Mouse (Mus musculus) embryonic facial prominence, embryonic 15.5 days (tissue): ENCODE results near the gene Cpox. TPM values are rescaled to one million over a fixed set of nuclear protein-coding genes. Genes with fewer than 3 reads are reported as not detected.

Source experiments
- ATAC-seq: fragments of 200-750 bp; cut with Nextera tagmentation; 2 replicates; pipeline ENCODE4 v1.8.0; 2017; ENCODE audit warnings: low read depth, moderate TSS enrichment; ENCODE audit not compliant: insufficient number of reproducible peaks, low FRiP score, low TSS enrichment
- H3K27ac ChIP-seq: fragments of 300-500 bp; sonication (generic); replicated peaks from 2 replicates; pipeline ENCODE4 v1.5.1; 2015; ENCODE audit warnings: mild to moderate bottlenecking, inconsistent platforms
- H3K27me3 ChIP-seq: fragments of 300-500 bp; sonication (generic); 2 replicates; pipeline ENCODE4 v1.6.1; 2015; ENCODE audit warnings: inconsistent platforms
- H3K36me3 ChIP-seq: fragments of 300-500 bp; sonication (generic); 2 replicates; pipeline ENCODE4 v1.6.1; 2015; ENCODE audit warnings: mild to moderate bottlenecking, inconsistent platforms
- H3K4me1 ChIP-seq: fragments of 300-500 bp; sonication (generic); 2 replicates; pipeline ENCODE4 v1.6.1; 2015; ENCODE audit warnings: inconsistent platforms
- H3K4me2 ChIP-seq: fragments of 300-500 bp; sonication (generic); replicated peaks from 2 replicates; pipeline ENCODE4 v1.6.1; 2015; ENCODE audit warnings: mild to moderate bottlenecking, inconsistent platforms
- H3K4me3 ChIP-seq: fragments of 300-500 bp; sonication (generic); replicated peaks from 2 replicates; pipeline ENCODE4 v1.5.1; 2015; ENCODE audit warnings: mild to moderate bottlenecking, inconsistent platforms
- H3K9ac ChIP-seq: fragments of 300-500 bp; sonication (generic); 2 replicates; pipeline ENCODE4 v1.6.1; 2015; ENCODE audit warnings: inconsistent platforms
- H3K9me3 ChIP-seq: fragments of 300-500 bp; sonication (generic); replicated peaks from 2 replicates; pipeline ENCODE4 v1.6.1; 2016; ENCODE audit warnings: inconsistent platforms
- WGBS: fragments of 180-500 bp; shearing (Covaris S2); methylation state at CpG from one replicate; pipeline ENCODE4 v1.1.7; 2015; 5-methylcytosine and 5-hydroxymethylcytosine counted together
- polyA plus RNA-seq: library from polyadenylated mRNA; unstranded; fragments of >200 nt; fragmentation: Nextera tagmentation; extraction: Ambion mirVana; gene quantifications from 2 replicates; pipeline ENCODE4 v1.2.1, GENCODE M21; 2015

Cpox gene
- polyA plus RNA-seq, 1 experiment from 2014 or later = 27.1 TPM

DNA sequence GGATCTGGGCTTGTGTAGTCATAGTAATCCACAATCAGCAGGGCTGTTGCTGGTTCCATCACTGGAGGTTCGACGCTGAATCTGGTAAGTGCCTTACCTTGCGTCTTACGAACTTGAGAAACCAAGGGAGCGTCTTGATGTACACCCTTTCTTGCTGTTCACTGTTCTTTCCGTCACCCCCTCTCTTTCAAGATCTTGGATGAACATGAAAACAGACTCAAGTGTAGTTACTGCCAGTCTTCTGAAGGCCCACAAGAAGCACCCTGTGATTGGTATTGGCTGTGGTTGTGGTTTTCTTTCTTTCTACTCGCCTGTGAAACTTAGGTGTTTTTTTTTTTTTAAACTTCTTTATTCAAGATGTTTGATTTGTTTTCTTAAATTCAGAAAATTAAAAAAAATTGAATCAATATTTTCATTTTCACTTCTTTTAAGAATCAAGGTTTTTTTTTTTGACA lies 48.6 kb downstream of the Cpox start, which contains the start of gene Gpr15:
Gene Gpr15, minus strand, starts transcription at position 405 of the 455 bp plus-strand sequence.
- Histone ChIP-seq H3K4me2 (no peak within 1 kb of the TSS), H3K9me3 (no peaks in the 10 kb centered on the region), H3K9ac (no peak within 1 kb of the TSS), H3K27me3 (no peaks in the 10 kb centered on the region), H3K4me1 (no peaks in the 10 kb centered on the region), H3K27ac (no peak within 1 kb of the TSS), H3K4me3 (no peak within 1 kb of the TSS), H3K36me3 (no peaks in the 10 kb centered on the region)
- 87% methylated on average over 7 of the region's 7 CpGs for WGBS
- ATAC-seq = no peak

GRCm38 (mm10) chr16:58722292-58722691 lies 52.2 kb downstream of the Cpox start:
- H3K27me3 ChIP-seq = no peaks in the 10 kb centered on the region
- no peak overlapping the region for H3K4me3 ChIP-seq
- no peaks in the 10 kb centered on the region for H3K9me3 ChIP-seq
- no peak overlapping the region for H3K9ac ChIP-seq
- no peaks in the 10 kb centered on the region for H3K4me1 ChIP-seq
- no peak overlapping the region for H3K27ac ChIP-seq
- no peaks in the 10 kb centered on the region for H3K36me3 ChIP-seq
- no peak for ATAC-seq
- H3K4me2 ChIP-seq = no peak overlapping the region
- WGBS = 86% methylated on average over 2 of the region's 2 CpGs

- WGBS = 70% methylated on average over 11 of the region's 11 CpGs
- peaks cover 17% of the 10 kb centered on the region for H3K36me3 ChIP-seq
- peak overlapping the region; percentile 77 for H3K4me3 ChIP-seq
- H3K9ac ChIP-seq = no peak overlapping the region
- H3K27ac ChIP-seq = no peak overlapping the region
- ATAC-seq = no peak
- peak overlapping the region; percentile 51 for H3K4me2 ChIP-seq
- no peaks in the 10 kb centered on the region for H3K9me3 ChIP-seq
- H3K27me3 ChIP-seq = no peaks in the 10 kb centered on the region
- H3K4me1 ChIP-seq = peaks cover 5% of the 10 kb centered on the region; the same call in 1 of the 2 replicates
Measured at GRCm38 (mm10) chr16:58726680-58727476, 56.8 kb downstream of the Cpox start.

- peak; percentile 100 for ATAC-seq
- peaks cover 25% of the 10 kb centered on the region for H3K36me3 ChIP-seq
- no peaks in the 10 kb centered on the region for H3K27me3 ChIP-seq
- H3K9ac ChIP-seq = peak within 1 kb of the TSS; percentile 54
- peak within 1 kb of the TSS; percentile 77 for H3K4me3 ChIP-seq
- H3K4me2 ChIP-seq = peak within 1 kb of the TSS; percentile 51
- peak within 1 kb of the TSS; percentile 82 for H3K27ac ChIP-seq
- no peaks in the 10 kb centered on the region for H3K9me3 ChIP-seq
- under 1% methylated on average over 35 of the region's 35 CpGs for whole genome bisulfite sequencing
- H3K4me1 ChIP-seq = peaks cover 5% of the 10 kb centered on the region; the same call in 1 of the 2 replicates
Measured at GRCm38 (mm10) chr16:58727477-58728131, 57.5 kb downstream of the Cpox start, which contains the start of gene Cldnd1. Gene Cldnd1, plus strand, starts transcription at chr16:58727910.

GRCm38 (mm10) chr16:58728176-58728671 lies 58.1 kb downstream of the Cpox start:
- WGBS = under 1% methylated on average over 29 of the region's 31 CpGs
- peaks cover 5% of the 10 kb centered on the region; the same call in 1 of the 2 replicates for H3K4me1 ChIP-seq
- H3K4me3 ChIP-seq = peak overlapping the region; percentile 77
- no peaks in the 10 kb centered on the region for H3K27me3 ChIP-seq
- peak; percentile 91 for ATAC-seq
- H3K9me3 ChIP-seq = no peaks in the 10 kb centered on the region
- peak overlapping the region; percentile 54 for H3K9ac ChIP-seq
- peak overlapping the region; percentile 51 for H3K4me2 ChIP-seq
- H3K27ac ChIP-seq = peak overlapping the region; percentile 82
- peaks cover 30% of the 10 kb centered on the region for H3K36me3 ChIP-seq

DNA sequence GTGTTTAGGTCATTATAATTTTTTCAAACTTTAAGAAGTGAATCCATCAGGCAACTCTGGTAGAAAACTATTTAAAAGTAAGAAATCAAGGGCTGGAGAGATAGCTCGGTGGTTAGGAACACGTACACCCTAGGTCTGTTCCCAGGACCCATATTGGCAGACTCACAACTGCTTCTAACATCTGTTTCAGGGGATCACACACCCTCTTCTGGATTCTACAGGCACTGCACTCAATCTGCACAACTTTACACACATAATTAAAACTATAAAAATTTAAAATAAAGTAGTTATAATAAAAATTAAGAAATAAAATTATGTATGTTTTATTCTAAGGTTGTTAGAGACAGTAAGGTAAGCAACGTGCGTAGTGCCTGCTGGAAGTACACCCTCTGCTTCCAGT lies 68.1 kb downstream of the Cpox start:
- Histone ChIP-seq H3K4me3 (no peak overlapping the region), H3K9me3 (no peaks in the 10 kb centered on the region), H3K27me3 (no peaks in the 10 kb centered on the region), H3K9ac (no peak overlapping the region), H3K4me1 (no peaks in the 10 kb centered on the region), H3K36me3 (peaks cover 15% of the 10 kb centered on the region), H3K4me2 (no peak overlapping the region), H3K27ac (no peak overlapping the region)
- ATAC-seq = no peak
- WGBS = 83% methylated on average over 4 of the region's 4 CpGs

DNA sequence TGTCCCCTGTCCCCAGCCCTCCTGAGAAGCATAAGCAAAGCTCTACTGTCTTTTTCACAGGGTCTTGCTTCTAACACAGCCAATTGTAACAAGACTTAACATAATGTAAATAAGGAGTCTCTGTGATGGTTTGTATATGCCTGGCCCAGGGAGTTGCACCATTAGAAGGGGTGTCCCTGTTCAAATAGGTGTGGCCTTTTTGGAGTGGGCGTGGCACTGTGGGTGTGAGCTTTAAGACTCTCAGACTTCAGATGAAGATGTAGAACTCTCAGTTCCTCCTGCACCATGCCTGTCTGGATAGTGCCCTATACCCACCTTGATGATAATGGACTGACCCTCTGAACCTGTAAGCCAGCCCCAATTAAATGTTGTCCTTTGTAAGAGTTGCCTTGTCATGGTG lies 68.7 kb downstream of the Cpox start:
- 87% methylated on average over 1 of the region's 1 CpGs for WGBS
- H3K27me3 ChIP-seq = no peaks in the 10 kb centered on the region
- H3K27ac ChIP-seq = no peak overlapping the region
- no peaks in the 10 kb centered on the region for H3K9me3 ChIP-seq
- H3K36me3 ChIP-seq = peaks cover 14% of the 10 kb centered on the region
- no peaks in the 10 kb centered on the region for H3K4me1 ChIP-seq
- no peak for ATAC-seq
- H3K4me3 ChIP-seq = no peak overlapping the region
- H3K9ac ChIP-seq = no peak overlapping the region
- H3K4me2 ChIP-seq = no peak overlapping the region

DNA sequence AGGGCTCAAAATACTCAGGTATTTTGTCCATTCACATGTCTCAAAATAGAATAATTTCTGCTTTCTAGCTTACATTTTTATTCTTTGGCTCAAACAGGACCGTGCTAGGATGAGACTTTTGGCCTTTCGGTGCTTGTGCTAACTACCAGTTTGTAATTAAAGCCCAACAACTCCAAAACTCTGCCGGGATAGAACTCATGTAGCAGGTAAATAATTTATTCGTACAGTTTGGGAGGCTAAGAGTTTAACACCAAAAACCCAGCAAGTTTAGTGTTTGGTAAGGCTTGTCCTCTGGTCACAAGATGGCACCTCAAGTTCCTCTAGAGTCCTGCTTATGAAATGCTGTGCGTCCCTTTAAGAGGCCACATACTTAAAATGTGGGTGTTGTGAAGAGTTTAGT lies 70.7 kb downstream of the Cpox start:
- ATAC-seq = no peak
- Histone ChIP-seq H3K27ac (no peak overlapping the region), H3K36me3 (no peaks in the 10 kb centered on the region), H3K4me1 (no peaks in the 10 kb centered on the region), H3K9ac (no peak overlapping the region), H3K4me3 (no peak overlapping the region), H3K9me3 (no peaks in the 10 kb centered on the region), H3K4me2 (no peak overlapping the region), H3K27me3 (no peaks in the 10 kb centered on the region)
- 94% methylated on average over 5 of the region's 5 CpGs for WGBS

GRCm38 (mm10) chr16:58746715-58747114 lies 76.6 kb downstream of the Cpox start:
- no peak for ATAC-seq
- Histone ChIP-seq H3K9ac (no peak overlapping the region), H3K4me1 (no peaks in the 10 kb centered on the region), H3K9me3 (no peaks in the 10 kb centered on the region), H3K4me2 (no peak overlapping the region), H3K36me3 (no peaks in the 10 kb centered on the region), H3K27ac (no peak overlapping the region; the same call in 1 of the 2 replicates), H3K27me3 (no peaks in the 10 kb centered on the region), H3K4me3 (no peak overlapping the region)
- 55% methylated on average over 4 of the region's 4 CpGs for WGBS

- WGBS = 17% methylated on average over 1 of the region's 1 CpGs
- Histone ChIP-seq H3K27ac (no peak overlapping the region), H3K4me2 (no peak overlapping the region), H3K27me3 (no peaks in the 10 kb centered on the region), H3K9me3 (no peaks in the 10 kb centered on the region), H3K4me3 (no peak overlapping the region), H3K9ac (no peak overlapping the region), H3K4me1 (no peaks in the 10 kb centered on the region), H3K36me3 (no peaks in the 10 kb centered on the region)
- no peak for ATAC-seq
Measured at GRCm38 (mm10) chr16:58751314-58751713, 81.2 kb downstream of the Cpox start.

- H3K9me3 ChIP-seq = no peaks in the 10 kb centered on the region
- H3K27ac ChIP-seq = no peak overlapping the region
- no peaks in the 10 kb centered on the region for H3K4me1 ChIP-seq
- H3K4me3 ChIP-seq = no peak overlapping the region
- no peaks in the 10 kb centered on the region for H3K27me3 ChIP-seq
- no peak overlapping the region for H3K9ac ChIP-seq
- no peak for ATAC-seq
- no peaks in the 10 kb centered on the region for H3K36me3 ChIP-seq
- H3K4me2 ChIP-seq = no peak overlapping the region
Measured at GRCm38 (mm10) chr16:58756191-58756590, 86.1 kb downstream of the Cpox start.
